Mouse (Mus musculus) ovary, adult 18-20 months (tissue): ENCODE results near the gene Snapc3.
A peak's percentile ranks its signal among the peaks of the same experiment; 100 is the strongest.

Experiments
- DNase-seq: peaks from one replicate; pipeline ENCODE4 v3.0.0; 2022; ENCODE audit warnings: low spot score, mixed read lengths

The Snapc3 gene

GRCm38 (mm10) chr4:83417160-83417819, at the start of gene Snapc3:
Snapc3 (plus strand) TSS chr4:83417724.
- peak; percentile 93 for DNase-seq

DNA sequence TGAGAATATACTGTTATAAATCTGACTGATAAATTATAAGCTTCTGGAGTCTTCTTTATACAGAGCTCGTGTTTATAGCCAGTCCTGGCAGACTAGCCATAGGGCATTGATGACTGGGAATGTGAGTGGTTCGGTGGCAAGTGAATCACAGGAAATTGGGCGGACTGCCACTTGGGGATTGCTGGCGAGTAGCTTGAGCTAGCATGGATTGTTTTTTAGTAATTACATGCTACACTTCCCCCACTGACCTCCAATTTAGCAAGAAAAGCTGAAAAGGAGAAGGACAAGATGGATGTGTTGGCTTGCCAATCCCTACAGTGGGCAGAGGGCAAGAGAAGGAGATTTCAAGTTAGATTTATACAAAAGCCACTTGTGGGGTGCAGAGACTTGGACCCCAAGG, 44.1 kb upstream of the Snapc3 start:
- no peak for DNase-seq

- DNase-seq: no peak
These were observed 41.9 kb upstream of the Snapc3 start for GRCm38 (mm10) chr4:83375650-83376049.

GRCm38 (mm10) chr4:83376461-83377015, 41.0 kb upstream of the Snapc3 start:
- DNase-seq: no peak

DNA sequence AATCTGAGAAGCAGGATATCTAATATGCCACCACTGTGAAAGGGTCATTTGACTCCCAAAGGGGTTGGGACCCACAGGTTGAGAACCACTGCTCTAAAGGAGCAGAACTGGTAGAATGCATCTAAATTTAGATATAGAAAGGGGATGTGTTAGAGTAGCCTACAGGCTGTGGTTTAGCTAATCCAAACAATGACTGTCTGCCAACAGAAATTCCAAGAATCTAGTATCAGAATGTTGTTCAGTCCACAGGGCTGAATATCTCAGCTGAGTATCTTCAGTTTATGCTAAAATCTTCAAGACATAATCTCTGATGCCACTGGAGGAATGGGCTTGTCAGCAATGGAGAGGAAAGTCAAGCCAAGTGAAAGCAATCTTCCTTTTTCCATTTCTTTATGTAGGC, 38.5 kb upstream of the Snapc3 start:
- DNase-seq: no peak

GRCm38 (mm10) chr4:83379746-83380145, 37.8 kb upstream of the Snapc3 start:
- no peak for DNase-seq

- no peak for DNase-seq
These were observed 37.3 kb upstream of the Snapc3 start for GRCm38 (mm10) chr4:83380266-83380665.

GRCm38 (mm10) chr4:83383899-83384490, 33.5 kb upstream of the Snapc3 start:
- no peak for DNase-seq

DNA sequence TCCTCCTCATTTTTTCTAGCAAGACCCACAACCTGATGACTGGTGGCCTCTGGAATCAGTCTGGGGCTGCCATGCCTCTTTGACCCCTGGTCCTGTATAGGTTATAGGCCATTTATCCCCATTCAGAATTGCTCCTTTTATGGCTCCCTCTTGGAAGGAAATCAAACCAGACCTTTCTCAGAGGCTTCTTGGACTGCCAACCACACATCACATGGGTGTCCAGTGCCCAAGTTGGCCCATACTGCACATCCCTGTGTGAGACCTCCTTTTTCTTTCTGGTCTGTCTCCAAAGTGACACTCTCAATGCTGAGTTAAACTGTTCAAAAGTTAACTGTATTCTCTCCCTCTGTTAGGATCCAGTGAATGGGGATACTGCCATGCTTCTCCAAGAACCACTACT, 32.4 kb upstream of the Snapc3 start:
- DNase-seq: no peak

DNA sequence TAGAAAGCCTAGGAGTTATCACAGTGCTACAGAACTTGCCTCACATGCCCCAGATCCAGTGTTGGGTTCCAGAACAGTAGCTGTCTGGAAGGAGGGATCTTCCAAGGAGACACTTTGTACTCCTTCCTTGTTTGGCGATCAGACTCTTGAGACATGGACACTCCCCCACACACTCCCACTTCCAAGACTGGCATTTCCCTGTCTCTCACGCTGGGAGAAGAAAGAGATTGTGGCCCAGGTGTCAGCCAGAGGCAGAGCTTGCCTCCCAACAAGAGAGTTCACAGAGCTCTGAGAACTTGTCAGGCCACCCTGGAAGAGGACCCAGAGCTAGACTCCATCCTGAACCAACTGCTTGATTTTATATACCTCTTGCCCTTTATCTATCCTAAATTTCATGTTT, 27.0 kb upstream of the Snapc3 start:
- DNase-seq: peak; percentile 22

DNA sequence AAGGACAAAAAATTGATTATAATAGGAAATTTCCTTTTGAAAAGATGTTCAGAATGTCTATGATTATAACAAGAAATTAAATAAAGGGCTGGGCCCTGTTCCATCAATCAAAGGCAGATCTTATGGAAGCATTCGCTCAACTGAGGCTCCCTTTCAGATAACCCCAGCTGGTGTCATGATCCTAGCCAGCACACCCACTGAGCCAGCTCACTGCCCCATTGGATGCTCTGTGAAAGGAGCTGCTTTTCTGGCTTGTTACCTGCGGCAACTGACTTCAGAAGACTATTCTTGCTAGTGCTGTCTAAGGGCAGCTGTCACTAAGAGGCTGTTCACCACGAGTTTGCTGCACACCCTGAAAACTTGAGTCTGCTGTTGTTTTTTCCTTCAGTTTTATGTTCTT, 25.6 kb upstream of the Snapc3 start:
- DNase-seq: no peak

DNA sequence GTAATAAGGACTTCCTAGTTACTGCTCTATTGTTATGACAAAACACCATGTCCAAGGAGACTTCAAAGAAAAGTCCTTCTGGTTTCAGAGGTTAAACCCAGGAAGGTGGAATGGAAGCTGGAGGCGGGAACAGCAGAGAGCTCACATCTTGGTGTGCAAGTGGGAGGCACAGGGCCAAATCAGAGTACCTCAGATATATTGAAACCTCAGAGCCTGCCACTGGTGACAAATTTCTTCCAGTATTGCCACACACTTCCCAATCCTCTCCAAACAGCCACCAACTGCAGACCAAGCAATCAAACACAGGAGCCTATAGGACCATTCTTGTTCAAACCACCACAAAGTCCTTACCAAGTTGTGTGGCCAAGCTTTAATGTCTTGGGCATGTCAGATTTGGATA, 23.8 kb upstream of the Snapc3 start:
- no peak for DNase-seq

- DNase-seq: peak; percentile 23
These were observed 21.2 kb upstream of the Snapc3 start for GRCm38 (mm10) chr4:83396346-83396745.

- no peak for DNase-seq
These were observed 20.3 kb upstream of the Snapc3 start for GRCm38 (mm10) chr4:83396996-83397770.

- DNase-seq: no peak
These were observed 19.0 kb upstream of the Snapc3 start for GRCm38 (mm10) chr4:83398527-83398926.

DNA sequence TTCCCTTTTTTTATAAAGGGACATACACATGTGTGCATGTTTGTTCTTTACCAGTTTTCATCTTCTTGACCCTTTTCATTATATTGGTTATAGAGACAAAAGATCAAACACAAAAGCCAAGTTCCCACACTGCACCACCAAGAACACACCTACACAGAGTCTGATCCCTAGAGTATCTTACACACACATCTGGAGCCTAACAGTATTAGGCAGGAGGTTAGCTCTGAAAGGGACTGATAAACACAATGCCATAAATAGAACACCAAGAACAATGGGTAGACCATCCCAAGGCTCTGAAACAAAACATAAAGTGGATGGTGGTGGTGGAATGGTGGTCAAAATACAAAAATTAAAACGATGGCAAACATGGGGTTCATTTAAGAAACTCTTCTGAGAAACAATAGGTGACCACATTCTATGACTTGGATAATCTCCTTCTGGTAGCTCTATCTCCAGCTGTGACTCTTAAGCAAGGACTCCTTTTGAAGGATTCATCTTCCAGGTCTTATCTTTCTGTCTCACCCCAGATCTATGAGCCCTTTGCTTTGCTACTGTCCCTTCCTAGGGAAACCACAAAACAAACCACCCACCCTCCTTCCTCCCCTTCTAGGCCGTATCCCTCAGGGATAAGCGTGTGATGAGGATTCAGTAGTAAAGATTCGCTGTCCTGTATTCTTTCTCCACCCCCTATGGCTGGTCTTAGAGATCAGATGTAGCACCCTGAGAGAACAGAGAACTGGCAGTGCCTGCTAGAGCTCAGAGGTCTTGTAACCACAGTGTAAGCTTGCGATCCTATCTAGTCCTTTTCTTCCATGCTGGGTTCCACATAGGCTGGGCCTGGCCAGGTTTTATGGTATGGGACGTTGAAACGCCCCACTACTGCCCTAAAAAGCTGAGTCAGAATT, 16.6 kb upstream of the Snapc3 start:
- no peak for DNase-seq

DNA sequence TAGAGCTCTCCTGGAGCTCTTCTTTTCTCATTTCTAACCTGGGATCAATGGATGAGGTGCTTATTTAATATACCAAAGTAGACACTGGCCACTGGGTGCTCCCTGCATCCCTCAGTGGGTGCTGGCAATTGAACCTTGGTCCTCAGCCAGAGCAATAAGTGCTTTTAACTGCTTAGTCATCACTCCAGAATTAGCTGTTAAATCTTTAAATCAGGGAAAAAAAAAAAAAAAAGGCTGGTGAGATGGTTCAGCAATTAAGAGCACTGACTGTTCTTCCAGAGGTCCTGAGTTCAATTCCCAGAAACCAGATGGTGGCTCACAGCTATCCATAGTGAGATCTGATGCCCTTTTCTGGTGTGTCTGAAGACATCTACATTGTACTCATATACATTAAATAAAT, 15.8 kb upstream of the Snapc3 start:
- DNase-seq: no peak

- no peak for DNase-seq
These were observed 9.8 kb upstream of the Snapc3 start for GRCm38 (mm10) chr4:83407688-83408087.

DNA sequence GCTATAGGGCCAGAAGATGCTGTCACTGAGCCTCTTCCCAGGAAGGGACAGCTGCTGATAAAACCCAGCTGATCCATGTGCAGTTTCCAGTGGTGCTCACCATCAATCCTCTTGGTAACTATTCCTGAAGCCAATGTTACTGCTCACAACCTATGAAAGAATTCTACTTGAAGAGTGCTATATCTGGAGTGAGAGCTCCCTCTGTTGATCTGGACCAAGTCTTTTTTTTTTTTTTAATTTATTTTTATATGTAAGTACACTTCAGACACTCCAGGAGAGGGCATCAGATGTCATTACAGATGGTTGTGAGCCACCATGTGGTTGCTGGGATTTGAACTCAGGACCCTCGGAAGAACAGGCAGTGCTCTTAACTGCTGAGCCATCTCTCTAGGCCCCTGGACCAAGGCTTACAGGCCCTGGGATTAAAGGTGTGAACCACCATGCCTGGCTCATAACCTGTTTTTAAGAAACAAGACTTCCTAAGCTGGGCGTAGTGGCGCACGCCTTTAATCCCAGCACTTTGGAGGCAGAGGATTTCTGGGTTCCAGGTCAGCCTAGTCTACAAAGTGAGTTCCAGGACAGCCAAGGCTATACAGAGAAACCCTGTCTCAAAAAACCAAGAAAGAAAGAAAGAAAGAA, 7.5 kb upstream of the Snapc3 start:
- DNase-seq: no peak

- no peak for DNase-seq
These were observed 5.5 kb upstream of the Snapc3 start for GRCm38 (mm10) chr4:83412060-83412459.

DNA sequence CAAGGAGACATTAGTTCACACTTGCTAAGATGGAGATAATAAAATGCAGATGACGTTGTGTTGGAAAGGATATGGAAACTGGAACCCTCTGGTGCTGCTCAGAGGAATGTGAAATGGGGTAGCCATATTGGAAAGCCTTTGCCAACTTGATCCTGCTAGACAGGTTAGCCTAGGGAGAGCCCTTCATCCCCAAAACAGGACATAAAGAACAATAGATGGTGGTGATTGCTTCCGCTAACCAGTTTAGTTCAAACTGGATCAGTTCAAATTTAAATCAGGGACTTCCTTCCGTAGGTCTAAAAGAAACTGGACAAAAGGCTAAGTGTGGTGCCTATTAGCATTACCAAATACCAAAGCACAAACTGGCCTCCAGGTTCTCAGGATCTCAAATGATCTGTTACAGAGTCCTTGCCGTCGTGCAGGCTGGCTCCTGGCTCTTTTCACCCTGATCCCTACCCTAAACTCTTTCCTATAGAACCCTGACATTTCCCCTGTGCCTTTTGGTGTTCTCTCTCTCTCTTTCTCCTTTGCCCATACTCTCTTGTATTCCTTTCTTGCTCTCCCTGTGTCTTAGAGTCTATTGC, 3.2 kb upstream of the Snapc3 start:
- DNase-seq: no peak
